Mouse (Mus musculus) stomach, postnatal 0 days (tissue): ENCODE measurements around the gene Rnf2. TPM values are rescaled to one million over a fixed set of nuclear protein-coding genes. Genes with fewer than 3 reads are reported as not detected.

Source experiments
- ATAC-seq: fragments of 200-750 bp; cut with Nextera tagmentation; 2 replicates; pipeline ENCODE4 v1.8.0; 2017; ENCODE audit not compliant: low FRiP score, low TSS enrichment
- DNase-seq: peaks from one replicate; pipeline ENCODE4 v3.0.0-alpha.2; 2016; ENCODE audit warnings: low spot score
- H3K27ac ChIP-seq: fragments of 300-500 bp; sonication (generic); replicated peaks from 2 replicates; pipeline ENCODE4 v1.5.1; 2014; ENCODE audit warnings: mild to moderate bottlenecking, control low read depth
- H3K27me3 ChIP-seq: fragments of 300-500 bp; sonication (generic); 2 replicates; pipeline ENCODE4 v1.6.1; 2014; ENCODE audit warnings: low read length; ENCODE audit not compliant: control insufficient read depth, insufficient read depth
- H3K36me3 ChIP-seq: fragments of 300-500 bp; sonication (generic); 2 replicates; pipeline ENCODE4 v1.6.1; 2014; ENCODE audit warnings: low read length, mixed read lengths; ENCODE audit not compliant: control insufficient read depth, insufficient read depth
- H3K4me1 ChIP-seq: fragments of 300-500 bp; sonication (generic); replicated peaks from 2 replicates; pipeline ENCODE4 v1.6.1; 2014; ENCODE audit warnings: antibody characterized with exemption; ENCODE audit not compliant: control insufficient read depth, insufficient read depth
- H3K4me2 ChIP-seq: fragments of 300-500 bp; sonication (generic); replicated peaks from 2 replicates; pipeline ENCODE4 v1.6.1; 2014; ENCODE audit warnings: low read depth, mild to moderate bottlenecking, control low read depth, moderate library complexity
- H3K4me3 ChIP-seq: fragments of 300-500 bp; sonication (generic); 2 replicates; pipeline ENCODE4 v1.5.1; 2014; ENCODE audit warnings: low read depth, low read length, control low read depth
- H3K9ac ChIP-seq: fragments of 300-500 bp; sonication (generic); 2 replicates; pipeline ENCODE4 v1.6.1; 2014; ENCODE audit warnings: mild to moderate bottlenecking, low read length, control low read depth, mixed read lengths
- H3K9me3 ChIP-seq: fragments of 300-500 bp; sonication (generic); 2 replicates; pipeline ENCODE4 v1.6.1; 2016; ENCODE audit warnings: low read length; ENCODE audit not compliant: control insufficient read depth
- CTCF ChIP-seq: IDR thresholded peaks from 2 replicates; pipeline ENCODE4 v1.5.1; 2016; ENCODE audit warnings: antibody characterized with exemption, low read depth, mild to moderate bottlenecking, moderate library complexity
- EP300 ChIP-seq: optimal IDR thresholded peaks from 2 replicates; pipeline ENCODE3; 2016; ENCODE audit warnings: antibody characterized with exemption
- WGBS: fragments of 180-500 bp; shearing (Covaris S2); extraction: QIAGEN DNeasy Blood & Tissue Kit; methylation state at CpG from one replicate; pipeline ENCODE4 v1.1.7; 2014; 5-methylcytosine and 5-hydroxymethylcytosine counted together
- microRNA-seq: library from miRNA; unstranded; fragments of <30 nt; microRNA quantifications from one replicate; pipeline ENCODE4, GENCODE M21; 2016
- polyA plus RNA-seq: library from polyadenylated mRNA; unstranded; fragments of >200 nt; fragmentation: Nextera tagmentation; extraction: Ambion mirVana; gene quantifications from 2 replicates; pipeline ENCODE4 v1.2.1, GENCODE M21; 2015

Rnf2 gene
- polyA plus RNA-seq, 1 experiment from 2014 or later = 29.8 TPM

- ATAC-seq (peak; percentile 100), DNase-seq (peak; percentile 98)
- H3K4me2 ChIP-seq = peak within 1 kb of the TSS; percentile 72
- no peaks in the 10 kb centered on the region for H3K27me3 ChIP-seq
- H3K27ac ChIP-seq = peak within 1 kb of the TSS; percentile 98
- no peaks in the 10 kb centered on the region; the same call in 1 of the 2 replicates for H3K36me3 ChIP-seq
- no peaks in the 10 kb centered on the region for H3K9me3 ChIP-seq
- H3K4me3 ChIP-seq = peak within 1 kb of the TSS; percentile 91
- under 1% methylated on average over 73 of the region's 74 CpGs for WGBS
- TF ChIP-seq EP300 = no peak
- TF ChIP-seq CTCF = no peak
- H3K9ac ChIP-seq = peak within 1 kb of the TSS; percentile 95
- no peaks in the 10 kb centered on the region for H3K4me1 ChIP-seq
Measured at GRCm38 (mm10) chr1:151428263-151429221, 72.2 kb downstream of the Rnf2 start, which contains the start of the genes Swt1 and Trmt1l. TSS of gene Swt1 (minus strand) at chr1:151428455. TSS of gene Trmt1l (plus strand) at chr1:151428542.

- Histone ChIP-seq H3K4me3 (peak overlapping the region; percentile 91), H3K4me1 (no peaks in the 10 kb centered on the region), H3K9me3 (no peaks in the 10 kb centered on the region), H3K27me3 (no peaks in the 10 kb centered on the region), H3K9ac (peak overlapping the region; percentile 84), H3K27ac (peak overlapping the region; percentile 98), H3K4me2 (peak overlapping the region; percentile 60), H3K36me3 (no peaks in the 10 kb centered on the region)
- peak; percentile 49 for ATAC-seq
- WGBS = under 1% methylated on average over 26 of the region's 26 CpGs
- TF ChIP-seq CTCF (no peak), EP300 (no peak)
- DNase-seq = no peak
Measured at GRCm38 (mm10) chr1:151427888-151428262, 72.9 kb downstream of the Rnf2 start.

GRCm38 (mm10) chr1:151426947-151427600, 73.7 kb downstream of the Rnf2 start:
- no peaks in the 10 kb centered on the region for H3K9me3 ChIP-seq
- H3K4me1 ChIP-seq = no peaks in the 10 kb centered on the region
- TF ChIP-seq CTCF (no peak), EP300 (no peak)
- H3K4me3 ChIP-seq = peak overlapping the region; percentile 91
- DNase-seq (no peak), ATAC-seq (no peak)
- peak overlapping the region; percentile 60 for H3K4me2 ChIP-seq
- H3K36me3 ChIP-seq = no peaks in the 10 kb centered on the region
- no peaks in the 10 kb centered on the region for H3K27me3 ChIP-seq
- H3K27ac ChIP-seq = peak overlapping the region; percentile 49
- WGBS = 15% methylated on average over 7 of the region's 7 CpGs
- H3K9ac ChIP-seq = peak overlapping the region; percentile 28; the same call in 1 of the 2 replicates

- DNase-seq (no peak), ATAC-seq (no peak)
- no peaks in the 10 kb centered on the region for H3K27me3 ChIP-seq
- no peak overlapping the region for H3K9ac ChIP-seq
- H3K9me3 ChIP-seq = no peaks in the 10 kb centered on the region
- H3K36me3 ChIP-seq = no peaks in the 10 kb centered on the region
- H3K4me3 ChIP-seq = no peak overlapping the region
- no peak overlapping the region for H3K4me2 ChIP-seq
- H3K4me1 ChIP-seq = no peaks in the 10 kb centered on the region
- TF ChIP-seq CTCF (no peak), EP300 (no peak)
- H3K27ac ChIP-seq = no peak overlapping the region
- 54% methylated on average over 3 of the region's 3 CpGs for WGBS
Measured at GRCm38 (mm10) chr1:151422178-151422577, 78.6 kb downstream of the Rnf2 start.

- no peak overlapping the region for H3K9ac ChIP-seq
- H3K9me3 ChIP-seq = no peaks in the 10 kb centered on the region
- no peaks in the 10 kb centered on the region for H3K4me1 ChIP-seq
- H3K4me3 ChIP-seq = no peak overlapping the region
- TF ChIP-seq EP300 (no peak), CTCF (no peak)
- H3K27me3 ChIP-seq = no peaks in the 10 kb centered on the region
- no peaks in the 10 kb centered on the region for H3K36me3 ChIP-seq
- ATAC-seq = no peak
- no peak overlapping the region for H3K27ac ChIP-seq
- DNase-seq = no peak
- 74% methylated on average over 3 of the region's 3 CpGs for WGBS
- H3K4me2 ChIP-seq = no peak overlapping the region
Measured at GRCm38 (mm10) chr1:151409827-151410226, 90.9 kb downstream of the Rnf2 start.

Small RNA genes within 50 kb of the gene (microRNA-seq; reads per million reads assigned to microRNA genes)
- gene Mir7682 = not detected

Other genes starting within 250 kb of the Rnf2 start
- gene Ivns1abp, start 156.5 kb downstream of the Rnf2 start, polyA plus RNA-seq = 92.8 and 97.5 TPM in 2 replicates
- 25.1 and 25.6 TPM in 2 replicates for gene Swt1, start 72.5 kb downstream of the Rnf2 start, polyA plus RNA-seq
- 15.2 and 15.9 TPM in 2 replicates for gene Trmt1l, start 72.4 kb downstream of the Rnf2 start, polyA plus RNA-seq
- 17.7 and 23.5 TPM in 2 replicates for gene Fam129a, start 70.2 kb upstream of the Rnf2 start, polyA plus RNA-seq